Mouse (Mus musculus) layer of hippocampus, postnatal 36 days (tissue): ENCODE data around the gene Bmp8a. TPM values are rescaled to one million over a fixed set of nuclear protein-coding genes. Genes with fewer than 3 reads are reported as not detected.
A peak's percentile ranks its signal among the peaks of the same experiment; 100 is the strongest.
"Not testable (repeated sequence)": the region's sequence is repeated elsewhere in the genome, so short reads cannot be mapped to it uniquely, and the experiment has no call there.

Experiments
- DNase-seq, 2 experiments: peaks; one replicate each; pipeline ENCODE4 v3.0.0; 2022
- total RNA-seq, 2 experiments: library from RNA; stranded (reverse); gene quantifications; 2 replicates each; pipeline ENCODE4 v1.2.3; 2021

Gene Bmp8a
- not detected for total RNA-seq

- peak in 1 of 2 experiments; percentile 26 for DNase-seq
Observed at GRCm38 (mm10) chr4:123342642-123343470, at the start of gene Bmp8a. TSS of gene Bmp8a (minus strand) at chr4:123343252.

- DNase-seq: no peak
Observed at GRCm38 (mm10) chr4:123392187-123392586, 49.1 kb upstream of the Bmp8a start.

DNA sequence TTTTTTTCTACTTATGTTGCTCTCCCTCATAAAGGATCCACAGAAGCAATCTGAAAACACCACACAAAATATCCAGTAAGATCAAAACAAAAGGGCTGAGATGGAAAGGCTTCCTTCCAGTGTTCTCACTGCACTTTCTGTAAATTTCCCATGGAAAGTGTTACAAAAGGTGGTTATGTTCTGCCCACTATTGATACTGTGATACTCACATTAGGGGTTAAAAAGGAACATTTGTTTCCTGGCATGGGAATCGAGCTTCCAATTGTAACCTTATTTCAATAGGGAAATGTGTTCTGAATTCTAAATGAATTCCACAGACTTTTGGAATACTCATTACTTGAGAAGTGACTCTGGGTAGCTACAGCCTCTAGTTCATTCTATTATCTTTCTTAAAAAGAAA lies 42.0 kb upstream of the Bmp8a start:
- no peak for DNase-seq

GRCm38 (mm10) chr4:123383173-123383572 lies 40.1 kb upstream of the Bmp8a start:
- DNase-seq: peak; percentile 36 to 45

GRCm38 (mm10) chr4:123382051-123382450 lies 39.0 kb upstream of the Bmp8a start:
- DNase-seq: no peak

- DNase-seq: no peak
Observed at GRCm38 (mm10) chr4:123381598-123381997, 38.5 kb upstream of the Bmp8a start.

DNA sequence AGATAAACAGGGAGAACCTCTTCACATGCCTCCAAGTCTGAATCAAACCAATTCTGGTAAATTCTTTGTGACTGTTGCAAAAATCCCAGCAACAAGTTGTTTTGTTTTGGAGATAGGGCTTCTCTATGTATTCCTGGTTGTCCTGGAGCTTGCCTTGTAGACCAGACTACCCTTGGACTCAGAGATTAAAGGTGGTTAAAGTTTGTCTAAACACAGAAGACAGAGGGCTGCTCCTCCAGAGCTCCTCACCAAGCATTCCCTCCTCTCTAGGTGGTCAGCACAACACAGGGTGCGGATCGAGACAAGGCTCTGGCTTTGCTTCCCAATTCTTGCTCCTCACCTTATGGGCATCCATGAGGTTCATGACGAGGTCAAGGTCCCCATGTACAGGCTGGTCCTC lies 33.0 kb upstream of the Bmp8a start:
- DNase-seq: no peak

DNA sequence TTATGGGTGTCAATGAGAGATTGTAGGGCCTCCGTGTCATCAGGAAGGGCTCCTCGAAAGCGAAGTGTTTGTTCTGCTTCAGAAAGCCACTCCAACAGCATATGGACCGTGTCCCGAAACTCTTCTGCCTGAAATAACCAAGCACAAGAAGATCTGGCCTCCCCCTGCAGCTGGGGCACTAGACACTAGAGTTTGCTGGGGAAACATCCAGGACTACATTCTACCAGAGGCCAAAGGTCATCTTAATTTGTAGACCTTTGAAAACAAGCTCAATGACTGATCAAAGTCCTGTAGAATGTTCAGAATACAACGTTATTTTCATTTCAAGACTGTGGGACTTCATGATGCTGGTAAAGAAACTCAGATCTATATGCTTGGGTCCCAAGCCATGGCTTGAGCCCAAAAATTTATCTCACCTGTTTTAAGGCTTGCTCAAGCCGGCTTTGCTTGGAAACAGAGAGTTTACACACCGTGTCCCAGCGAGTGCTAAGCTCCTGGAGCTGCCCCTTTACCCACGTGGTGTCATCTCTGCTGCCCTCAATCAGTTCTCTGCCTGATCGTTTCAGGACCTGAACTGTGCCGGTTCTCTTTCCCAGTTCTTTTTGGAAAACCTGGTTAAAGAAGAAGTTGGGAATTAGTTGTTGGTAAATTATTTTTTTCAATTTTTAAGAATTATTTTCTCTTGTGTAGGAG lies 31.4 kb upstream of the Bmp8a start:
- DNase-seq: no peak

DNA sequence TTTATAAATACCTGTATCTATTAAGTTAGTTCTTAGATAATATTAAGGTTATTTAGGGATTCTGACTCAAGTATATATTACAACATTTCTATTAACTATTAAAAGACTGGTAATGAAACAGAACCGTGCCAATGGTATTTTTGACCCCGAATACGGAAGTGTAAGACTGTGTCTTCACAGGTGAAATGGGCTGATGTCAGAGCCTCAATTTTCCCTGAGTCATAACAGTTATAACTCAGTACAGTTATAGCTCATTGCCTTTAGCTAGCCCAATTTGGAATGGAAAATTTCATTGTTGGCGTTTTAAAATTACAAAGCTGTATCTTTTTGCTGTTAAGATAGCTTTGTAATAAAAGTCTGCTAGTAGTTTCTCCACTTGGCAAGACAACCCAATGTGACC lies 20.5 kb upstream of the Bmp8a start:
- no peak for DNase-seq

GRCm38 (mm10) chr4:123360771-123361170 lies 17.7 kb upstream of the Bmp8a start:
- DNase-seq: no peak

DNA sequence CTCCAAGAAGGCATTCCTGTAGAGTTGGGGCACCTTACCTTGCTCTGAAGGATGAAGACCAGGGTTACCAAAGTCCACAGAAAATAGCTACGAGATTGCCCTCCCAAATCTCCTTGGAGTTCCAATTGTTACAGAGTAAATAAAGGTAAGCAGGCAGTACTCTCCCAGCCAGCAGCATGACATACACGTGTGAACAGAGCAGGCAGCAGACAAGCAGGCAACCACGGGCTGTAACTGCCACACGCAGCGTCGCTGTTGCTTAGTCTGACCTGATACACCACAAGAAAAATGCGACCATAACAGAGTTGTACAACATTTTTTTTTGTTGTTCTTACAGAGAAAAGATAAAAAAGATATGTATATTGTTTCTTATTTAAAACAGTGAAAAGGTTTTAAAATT lies 15.6 kb upstream of the Bmp8a start:
- DNase-seq: no peak

GRCm38 (mm10) chr4:123355941-123356340 lies 12.9 kb upstream of the Bmp8a start:
- DNase-seq: no peak

- DNase-seq: no peak
Observed at GRCm38 (mm10) chr4:123353271-123353877, 10.3 kb upstream of the Bmp8a start.

- DNase-seq: no peak
Observed at GRCm38 (mm10) chr4:123343471-123343789, 378 bp upstream of the Bmp8a start.

GRCm38 (mm10) chr4:123342091-123342641 lies 886 bp downstream of the Bmp8a start:
- DNase-seq: no peak

DNA sequence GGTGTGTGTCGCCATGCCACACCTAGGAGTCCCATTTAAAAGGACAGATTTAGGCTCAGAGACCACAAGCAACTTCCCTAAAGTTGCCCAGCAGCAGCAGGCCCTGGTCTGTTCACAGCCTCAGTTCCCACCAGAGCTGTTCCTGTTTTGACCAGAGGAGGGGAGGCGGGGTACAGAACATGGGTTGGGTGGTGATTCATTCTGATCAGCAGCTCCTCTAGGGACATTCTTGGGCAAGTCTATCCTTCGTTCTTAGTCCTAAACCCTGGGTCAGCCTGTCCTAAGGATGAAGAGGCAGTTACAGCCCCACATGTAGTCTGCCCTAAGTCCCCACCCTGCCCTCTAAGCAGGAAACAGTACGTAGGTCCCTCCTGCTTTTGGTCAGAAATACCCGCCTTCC lies 2.8 kb downstream of the Bmp8a start:
- DNase-seq: no peak

GRCm38 (mm10) chr4:123337693-123338092 lies 5.4 kb downstream of the Bmp8a start:
- DNase-seq: no peak

- DNase-seq: no peak
Observed at GRCm38 (mm10) chr4:123335796-123336585, 7.1 kb downstream of the Bmp8a start.

- not testable (repeated sequence) for DNase-seq
Observed at GRCm38 (mm10) chr4:123335244-123335643, 7.8 kb downstream of the Bmp8a start.

- DNase-seq: no peak
Observed at GRCm38 (mm10) chr4:123334177-123334576, 8.9 kb downstream of the Bmp8a start.

DNA sequence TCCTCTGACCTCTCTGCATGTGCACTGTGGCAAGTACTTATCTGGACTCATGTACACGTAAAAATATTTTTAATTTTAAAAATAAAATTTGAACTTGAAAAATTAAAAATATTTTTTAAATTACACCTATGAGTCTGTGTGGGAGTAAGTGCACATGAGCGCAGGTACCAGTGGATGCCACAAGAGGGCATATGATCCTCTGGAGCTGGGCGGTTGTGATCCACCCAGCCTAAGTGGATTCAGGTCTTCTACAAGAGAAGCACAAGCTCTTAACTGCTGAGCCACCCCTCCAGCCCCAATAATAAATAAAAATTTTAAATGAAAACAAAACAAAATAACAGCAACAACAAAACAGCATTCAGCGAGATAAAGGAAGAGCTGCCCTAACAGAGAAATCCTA lies 9.9 kb downstream of the Bmp8a start:
- DNase-seq: no peak

DNA sequence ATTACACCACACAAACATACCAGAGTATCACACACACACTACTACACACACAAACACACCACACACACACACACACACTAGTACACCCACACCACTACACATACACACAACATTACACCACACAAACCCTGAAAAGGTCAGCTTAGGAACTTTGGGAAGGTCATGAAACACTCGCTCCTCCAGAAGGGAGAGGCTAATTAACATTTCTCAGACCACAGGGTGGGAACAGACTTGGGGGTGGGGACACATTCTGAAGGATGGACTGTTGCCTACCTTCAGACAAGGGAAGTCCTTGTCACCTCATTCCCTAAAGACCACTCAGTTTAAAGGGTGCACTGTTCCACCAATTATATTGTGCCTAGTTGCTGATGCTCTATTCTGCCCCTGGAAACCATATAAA lies 11.1 kb downstream of the Bmp8a start:
- DNase-seq: not testable (repeated sequence)

DNA sequence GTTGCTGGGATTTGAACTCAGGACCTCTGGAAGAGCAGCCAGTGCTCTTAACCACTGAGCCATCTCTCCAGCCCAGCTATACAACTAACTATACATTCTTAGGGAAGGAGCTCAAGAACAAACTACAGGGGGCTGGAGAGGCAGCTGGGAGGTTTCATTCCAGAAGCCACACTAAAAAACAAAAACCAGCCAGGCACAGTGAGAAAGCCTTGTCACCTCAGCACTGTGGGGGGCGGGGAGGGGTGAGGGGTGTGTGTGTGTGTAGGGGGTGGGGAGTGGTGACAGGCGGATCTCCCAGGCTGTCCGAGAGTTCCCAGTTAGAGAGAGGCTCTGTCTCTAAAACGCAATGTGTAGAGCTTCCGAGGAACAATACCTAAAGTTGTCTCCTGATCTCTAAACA lies 11.7 kb downstream of the Bmp8a start:
- no peak for DNase-seq
